Mouse (Mus musculus) MEL (cell line): ENCODE measurements at regions not wholly inside any gene's neighbourhood (a gene's known extent, or its start where the extent isn't known, plus 50 kb on each side); places are given as distances from the start of the nearest gene placed in this dataset.

Experiments
- DNase-seq: peaks from one replicate; pipeline ENCODE4 v3.0.0; 2011; ENCODE audit warnings: low read depth, low spot score
- H3K27ac ChIP-seq: 2 replicates; pipeline ENCODE4 v1.5.1; 2012; ENCODE audit warnings: low read depth, mild to moderate bottlenecking, control low read depth, low read length, moderate library complexity; ENCODE audit not compliant: control insufficient read depth
- H3K27me3 ChIP-seq, 2 experiments: fragments of 150-350 bp in 1 of 2; sonication (generic) in 1 of 2; 2 replicates each; pipeline ENCODE4 v1.6.1; 2012; ENCODE audit warnings: low read length in 2 of 2, mild to moderate bottlenecking in 2 of 2, improper control_type of control experiment in 1 of 2, moderate library complexity in 1 of 2; ENCODE audit not compliant: insufficient read depth in 2 of 2, control insufficient read depth in 1 of 2
- H3K36me3 ChIP-seq, 2 experiments: 2 replicates each; pipeline ENCODE4 v1.6.1; 2012 to 2014; ENCODE audit warnings: low read length in 2 of 2, improper control_type of control experiment in 1 of 2, inconsistent platforms in 1 of 2, mild to moderate bottlenecking in 1 of 2; ENCODE audit not compliant: insufficient read depth in 2 of 2, control insufficient read depth in 1 of 2
- H3K4me1 ChIP-seq, 2 experiments: fragments of 150-350 bp in 1 of 2; sonication (generic) in 1 of 2; 2 replicates each; pipeline ENCODE4 v1.6.1; 2012; ENCODE audit warnings: low read length in 2 of 2, improper control_type of control experiment in 1 of 2, mild to moderate bottlenecking in 1 of 2; ENCODE audit not compliant: insufficient read depth in 2 of 2, control insufficient read depth in 1 of 2
- H3K4me3 ChIP-seq, 2 experiments: fragments of 150-350 bp in 1 of 2; sonication (generic) in 1 of 2; 2 replicates each; pipeline ENCODE4 v1.5.1; 2012; ENCODE audit warnings: low read depth in 2 of 2, low read length in 2 of 2, mild to moderate bottlenecking in 2 of 2, moderate library complexity in 2 of 2, control low read depth in 1 of 2, improper control_type of control experiment in 1 of 2; ENCODE audit not compliant: control insufficient read depth in 1 of 2, insufficient read depth in 1 of 2
- H3K79me2 ChIP-seq: 2 replicates; pipeline ENCODE4 v1.6.1; 2012; ENCODE audit warnings: mild to moderate bottlenecking, low read length, moderate library complexity; ENCODE audit not compliant: control insufficient read depth, poor library complexity, insufficient read depth
- H3K9ac ChIP-seq: 2 replicates; pipeline ENCODE4 v1.6.1; 2012; ENCODE audit warnings: low read depth, mild to moderate bottlenecking, control low read depth, low read length, moderate library complexity; ENCODE audit not compliant: control insufficient read depth, poor library complexity, severe bottlenecking
- H3K9me3 ChIP-seq: fragments of 150-350 bp; sonication (generic); replicated peaks from 2 replicates; pipeline ENCODE4 v1.6.1; 2012; ENCODE audit warnings: mild to moderate bottlenecking, low read length, improper control_type of control experiment, moderate library complexity; ENCODE audit not compliant: insufficient read depth
- CHD2 ChIP-seq: IDR thresholded peaks from 2 replicates; pipeline ENCODE4 v1.6.1; 2011; ENCODE audit warnings: low read length, improper control_type of control experiment
- E2F4 ChIP-seq: IDR thresholded peaks from 2 replicates; pipeline ENCODE4 v1.6.1; 2011; ENCODE audit warnings: low read depth, low read length, improper control_type of control experiment, borderline replicate concordance
- JUND ChIP-seq: IDR thresholded peaks from 2 replicates; pipeline ENCODE4 v1.6.1; 2011; ENCODE audit warnings: low read depth, mild to moderate bottlenecking, improper control_type of control experiment, low read length
- MAFK ChIP-seq: IDR thresholded peaks from 2 replicates; pipeline ENCODE4 v1.6.1; 2011; ENCODE audit warnings: low read depth, mild to moderate bottlenecking, low read length, improper control_type of control experiment, borderline replicate concordance
- MAX ChIP-seq: IDR thresholded peaks from 2 replicates; pipeline ENCODE4 v1.6.1; 2011; ENCODE audit warnings: low read length, improper control_type of control experiment
- MEF2A ChIP-seq: IDR thresholded peaks from 2 replicates; pipeline ENCODE4 v1.6.1; 2014; ENCODE audit warnings: low read depth, mild to moderate bottlenecking, inconsistent platforms, low read length, improper control_type of control experiment; ENCODE audit not compliant: poor library complexity, insufficient replicate concordance, severe bottlenecking; ENCODE audit errors: extremely low read depth
- MXI1 ChIP-seq: IDR thresholded peaks from 2 replicates; pipeline ENCODE4 v1.6.1; 2011; ENCODE audit warnings: mild to moderate bottlenecking, low read depth, low read length, improper control_type of control experiment
- NELFE ChIP-seq: IDR thresholded peaks from 2 replicates; pipeline ENCODE4 v1.6.1; 2011; ENCODE audit warnings: low read depth, low read length, improper control_type of control experiment
- POLR2A ChIP-seq, 2 experiments: IDR thresholded peaks; 2 replicates each; pipeline ENCODE4 v1.6.1; 2011 to 2012; ENCODE audit warnings: low read length in 2 of 2, mild to moderate bottlenecking in 2 of 2, control low read depth in 1 of 2, improper control_type of control experiment in 1 of 2, low read depth in 1 of 2, moderate library complexity in 1 of 2; ENCODE audit not compliant: control insufficient read depth in 1 of 2, insufficient read depth in 1 of 2, poor library complexity in 1 of 2
- POLR2AphosphoS2 ChIP-seq: IDR thresholded peaks from 2 replicates; pipeline ENCODE4 v1.6.1; 2011; ENCODE audit warnings: low read length, improper control_type of control experiment
- POLR2AphosphoS5 ChIP-seq: IDR thresholded peaks from 2 replicates; pipeline ENCODE4 v1.6.1; 2012; ENCODE audit warnings: low read depth, borderline replicate concordance, mild to moderate bottlenecking, inconsistent platforms, low read length, moderate library complexity, mixed read lengths
- TAL1 ChIP-seq: IDR thresholded peaks from 2 replicates; pipeline ENCODE4 v1.6.1; 2012; ENCODE audit warnings: mild to moderate bottlenecking, inconsistent platforms, low read length, moderate library complexity, mixed read lengths
- TBP ChIP-seq: IDR thresholded peaks from 2 replicates; pipeline ENCODE4 v1.8.0; 2011; ENCODE audit warnings: low read depth, low read length, improper control_type of control experiment
- TCF12 ChIP-seq: IDR thresholded peaks from 2 replicates; pipeline ENCODE4 v1.6.1; 2014; ENCODE audit warnings: low read depth, mild to moderate bottlenecking, inconsistent platforms, low read length, improper control_type of control experiment, moderate library complexity
- USF1 ChIP-seq: IDR thresholded peaks from 2 replicates; pipeline ENCODE4 v1.6.1; 2014; ENCODE audit warnings: low read depth, mild to moderate bottlenecking, inconsistent platforms, low read length, improper control_type of control experiment, moderate library complexity
- USF2 ChIP-seq, 2 experiments: IDR thresholded peaks; 2 replicates each; pipeline ENCODE4 v1.6.1; 2011 to 2012; ENCODE audit warnings: improper control_type of control experiment in 2 of 2, low read length in 2 of 2, borderline replicate concordance in 1 of 2, inconsistent platforms in 1 of 2, low read depth in 1 of 2, mild to moderate bottlenecking in 1 of 2; ENCODE audit not compliant: insufficient read depth in 1 of 2
- ZC3H11A ChIP-seq: IDR thresholded peaks from 2 replicates; pipeline ENCODE4 v1.6.1; 2012; ENCODE audit warnings: low read depth, mild to moderate bottlenecking, inconsistent platforms, low read length, improper control_type of control experiment
- ZMIZ1 ChIP-seq: IDR thresholded peaks from 2 replicates; pipeline ENCODE4 v1.6.1; 2012; ENCODE audit warnings: low read depth, mild to moderate bottlenecking, inconsistent platforms, low read length, improper control_type of control experiment, moderate library complexity

DNA sequence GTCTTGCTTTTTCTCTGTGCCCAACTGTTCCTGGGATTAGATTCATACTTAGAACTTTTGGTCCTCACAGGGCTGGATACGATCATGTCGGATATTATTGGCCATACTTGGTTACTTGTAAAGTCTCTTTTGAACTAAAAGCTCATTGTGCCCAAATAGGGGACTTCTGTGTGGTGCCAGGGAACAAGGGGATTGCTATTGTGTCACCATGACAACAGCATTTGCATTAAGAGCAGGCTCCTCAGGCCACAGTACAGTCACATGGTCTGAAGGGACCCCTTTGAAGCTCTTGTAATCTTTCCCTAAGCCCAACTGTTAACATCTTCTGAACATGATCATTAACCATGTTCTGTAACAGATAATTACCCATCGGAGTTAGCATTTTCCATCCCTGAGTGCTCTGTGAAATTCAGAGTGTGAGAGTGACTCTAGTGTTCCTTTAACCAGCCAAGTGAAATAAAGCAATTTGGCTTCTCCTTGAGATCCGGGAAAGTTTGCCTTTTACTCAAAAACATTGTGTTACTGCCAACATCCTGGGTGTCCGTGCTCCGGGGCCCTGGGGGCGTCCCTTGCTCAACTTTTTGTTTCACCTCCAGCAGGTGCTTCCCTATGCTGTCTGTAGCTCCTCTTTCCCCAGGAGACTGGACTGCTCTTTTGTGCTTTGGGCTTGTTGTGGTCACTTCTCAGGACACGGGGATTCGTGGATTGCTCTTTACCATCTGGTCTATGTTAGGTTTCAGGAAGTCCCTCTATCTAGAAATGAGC lies 157.7 kb downstream of the Ktn1 start:
- Histone ChIP-seq H3K27me3 (no peaks in the 10 kb centered on the region), H3K4me1 (no peaks in the 10 kb centered on the region)
- TF ChIP-seq ZMIZ1 (no peak), POLR2AphosphoS2 (no peak), CHD2 (no peak), TBP (no peak), ZC3H11A (no peak), POLR2AphosphoS5 (no peak), MEF2A (no peak), MXI1 (no peak), USF1 (no peak), TAL1 (no peak), POLR2A (IDR thresholded peaks at IDR 0.05; ENCODE audit: control insufficient read depth in 1 of 2, insufficient read depth in 1 of 2, low read depth in 1 of 2, low read length in 2 of 2, poor library complexity in 1 of 2) (no peak), JUND (no peak), MAFK (no peak), E2F4 (no peak)

DNA sequence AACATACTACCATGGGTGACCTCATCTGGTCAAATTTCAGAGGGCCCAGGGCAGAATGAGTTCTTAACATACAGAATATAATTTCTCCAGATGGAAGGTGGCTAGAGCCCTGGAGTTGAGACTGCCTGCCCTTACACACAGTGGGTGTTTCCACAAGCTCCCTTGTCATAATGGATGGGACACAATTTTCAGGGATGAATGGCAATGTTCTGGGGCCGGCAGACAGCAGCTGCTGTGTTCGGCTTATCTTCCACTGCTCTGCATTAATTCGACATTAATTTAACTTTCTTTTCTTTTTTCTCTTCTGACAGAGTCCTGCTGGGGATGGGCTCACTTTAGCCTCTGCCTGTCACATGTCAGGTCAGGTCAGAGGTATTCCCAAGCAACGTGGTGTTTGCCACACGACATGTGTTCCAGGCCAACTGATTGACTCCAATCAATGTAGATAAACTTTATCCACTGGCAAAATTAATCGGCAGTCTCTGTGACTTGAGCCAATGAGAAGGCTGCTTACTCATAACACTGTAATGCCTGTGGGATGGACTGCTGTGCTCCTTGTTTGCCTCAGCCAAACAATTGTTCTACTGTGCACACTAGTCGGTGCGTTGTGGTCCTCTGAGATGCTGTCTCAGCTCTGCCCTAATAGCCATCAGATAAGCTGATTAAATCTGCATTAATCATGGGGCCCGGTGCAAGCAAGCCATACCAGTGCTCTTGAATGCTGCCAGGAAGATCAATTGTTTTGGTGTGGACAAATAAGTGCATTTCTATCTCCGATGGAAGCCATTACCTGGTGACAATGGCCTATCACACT lies 160.1 kb downstream of the Ktn1 start:
- Histone ChIP-seq H3K9ac (no peak overlapping the region), H3K79me2 (no peaks in the 10 kb centered on the region), H3K27ac (no peak overlapping the region), H3K36me3 (no peaks in the 10 kb centered on the region), H3K27me3 (no peaks in the 10 kb centered on the region; a peak in 1 of 4 replicates), H3K9me3 (no peaks in the 10 kb centered on the region), H3K4me3 (no peak overlapping the region), H3K4me1 (no peaks in the 10 kb centered on the region)
- no peak for TF ChIP-seq USF2 (IDR thresholded peaks at IDR 0.05; ENCODE audit: borderline replicate concordance in 1 of 2, insufficient read depth in 1 of 2, low read depth in 1 of 2, low read length in 2 of 2)
- TF ChIP-seq POLR2AphosphoS5: no peak
- no peak for TF ChIP-seq MAX
- no peak for TF ChIP-seq POLR2AphosphoS2
- TF ChIP-seq NELFE: no peak
- no peak for TF ChIP-seq TCF12
- no peak for DNase-seq

More for the DNA sequence above, 157.7 kb downstream of the Ktn1 start:
- Histone ChIP-seq H3K9ac (no peak overlapping the region), H3K79me2 (no peaks in the 10 kb centered on the region), H3K27ac (no peak overlapping the region), H3K9me3 (no peaks in the 10 kb centered on the region), H3K4me3 (no peak overlapping the region), H3K36me3 (no peaks in the 10 kb centered on the region)
- no peak for DNase-seq
